Mouse (Mus musculus): Measurements from ENCODE around the gene Insig2.

- TF ChIP-seq EP300 (IDR thresholded peaks at IDR 0.05; ENCODE audit: insufficient read depth, low read depth, low read length) (no peak), POLR2A (IDR thresholded peaks at IDR 0.05; ENCODE audit: insufficient read depth, low read depth, low read length) (no peak), CTCF (IDR thresholded peaks at IDR 0.05) (no peak)
Measured at GRCm38 (mm10) chr1:121330621-121331020, 1.8 kb downstream of the Insig2 start.
